Comparison of ENCODE assay signal across 7 mouse cellular contexts in the genomic region with DNA sequence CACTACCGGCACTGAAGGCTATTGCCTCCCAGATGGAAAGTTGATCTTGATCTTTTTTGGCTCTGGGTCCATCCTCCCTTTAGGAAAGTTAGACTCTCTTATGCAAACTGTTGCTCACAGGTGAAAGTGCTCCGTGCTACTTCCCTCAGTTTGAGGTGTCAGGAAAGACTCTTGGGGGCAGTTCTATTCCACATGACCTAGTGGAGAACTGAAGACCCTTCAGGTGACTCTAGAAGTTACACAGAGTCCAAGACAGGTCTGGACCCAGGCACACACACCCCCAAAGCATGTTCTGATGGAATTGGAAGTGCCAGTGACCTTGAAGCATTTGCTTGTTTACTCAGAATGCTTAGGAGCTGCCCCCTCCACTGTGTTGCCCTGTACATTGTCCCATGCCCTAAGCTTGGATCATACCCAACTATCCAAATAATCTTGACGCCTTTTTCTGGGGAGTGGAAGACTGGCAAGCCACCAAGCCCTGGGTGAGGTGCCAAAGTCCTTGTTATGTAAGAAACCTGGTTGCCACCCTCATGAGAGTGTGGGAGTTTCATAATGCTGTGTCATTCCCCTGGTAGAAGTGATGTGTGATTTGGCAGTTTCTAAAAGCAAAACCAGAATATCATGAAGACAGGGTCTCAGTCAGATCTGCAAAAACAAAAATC. TPM values are rescaled to one million over a fixed set of nuclear protein-coding genes. Genes with fewer than 3 reads are reported as not detected.
A peak's percentile ranks its signal among the peaks of the same experiment; 100 is the strongest.
DNase-seq lines count a peak whose midpoint lies in the region; ATAC-seq and TF ChIP-seq lines count a peak whose summit lies in the region.

No protein-coding gene starts in this region.

- peak; percentile 12 to 17 for DNase-seq in left cerebral cortex, adult 18-20 months (ENCODE audit: low spot score in 2 of 2)
- DNase-seq in left cerebral cortex, postnatal 10 days (ENCODE audit: extremely low spot score in 1 of 2, low spot score in 2 of 2): no peak
- DNase-seq in kidney, postnatal 14 days: peak; percentile 90
- DNase-seq in ovary, postnatal 14 days (ENCODE audit: low spot score): peak; percentile 32
- no peak for DNase-seq in cerebellum, adult 11-12 months
- DNase-seq in forebrain, postnatal 0 days: no peak

- no peaks in the 10 kb centered on the region for H3K27me3 ChIP-seq in forebrain, postnatal 0 days (ENCODE audit: insufficient read depth, low read length)

- TF ChIP-seq POLR2A in embryonic fibroblast, embryonic 13.5 days (IDR thresholded peaks at IDR 0.05; ENCODE audit: low read depth, low read length): no peak

- no peaks in the 10 kb centered on the region; the same call in 1 of the 2 replicates for H3K4me1 ChIP-seq in embryonic fibroblast, embryonic 13.5 days (ENCODE audit: control insufficient read depth, insufficient read depth, low read length)
- no peaks in the 10 kb centered on the region for H3K4me1 ChIP-seq in forebrain, postnatal 0 days (ENCODE audit: insufficient read depth)

- H3K9me3 ChIP-seq in forebrain, postnatal 0 days (ENCODE audit: low read length): no peaks in the 10 kb centered on the region

- H3K36me3 ChIP-seq in forebrain, postnatal 0 days (ENCODE audit: insufficient read depth): no peaks in the 10 kb centered on the region

- H3K4me3 ChIP-seq in embryonic fibroblast, embryonic 13.5 days (ENCODE audit: insufficient read depth, low read length): no peak overlapping the region
- H3K4me3 ChIP-seq in forebrain, postnatal 0 days (ENCODE audit: low read depth, low read length): no peak overlapping the region

- no peak for ATAC-seq in forebrain, postnatal 0 days

- TF ChIP-seq CTCF in embryonic fibroblast, embryonic 13.5 days (IDR thresholded peaks at IDR 0.05; ENCODE audit: borderline replicate concordance, insufficient read depth, low read length): no peak
- no peak for TF ChIP-seq CTCF in forebrain, postnatal 0 days (IDR thresholded peaks at IDR 0.05; ENCODE audit: low read depth)

- H3K4me2 ChIP-seq in forebrain, postnatal 0 days (ENCODE audit: low read depth): no peak overlapping the region

- WGBS in forebrain, postnatal 0 days: 71% methylated on average over 3 of the region's 3 CpGs

- H3K27ac ChIP-seq in embryonic fibroblast, embryonic 13.5 days (ENCODE audit: insufficient read depth, low read length): 0 out of 2 replicates have a peak overlapping the region, but pooled peaks have one; percentile 31
- H3K27ac ChIP-seq in forebrain, postnatal 0 days (ENCODE audit: low read depth, low read length): no peak overlapping the region

- no peak overlapping the region for H3K9ac ChIP-seq in forebrain, postnatal 0 days

- intact Hi-C loops in left cerebral cortex, postnatal 10 days (cut with DNase I): no loop called here

RNA-seq across cellular contexts. Expression of gene Nampt, which starts 51.1 kb away (rescaled TPM):
- total RNA-seq in left cerebral cortex, adult 18-20 months (2021): 10 to 100 TPM; 30.9 to 34.4 TPM
- total RNA-seq in left cerebral cortex, postnatal 10 days (2021): 10 to 100 TPM; 40.7 to 43.4 TPM
- polyA plus RNA-seq in embryonic fibroblast, embryonic 13.5 days (2011; ENCODE audit: insufficient read length, low read depth, missing spikeins): 25.4 and 40.6 TPM in 2 replicates
- total RNA-seq in forebrain, postnatal 0 days (2014; rRNA removed): 47.2 and 55.1 TPM in 2 replicates
- polyA plus RNA-seq in forebrain, postnatal 0 days (2015; fragmentation: Nextera tagmentation; extraction: Ambion mirVana): 28.6 and 28.9 TPM in 2 replicates

Comparison
In these comparisons a context has a peak if more than half of its experiments do, and no peak if none do; other contexts are left out.
1. DNase-seq: peak in left cerebral cortex, adult 18-20 months (2 of 2), kidney, postnatal 14 days (single experiment) and ovary, postnatal 14 days (single experiment); none in left cerebral cortex, postnatal 10 days (0 of 2), cerebellum, adult 11-12 months (single experiment) and forebrain, postnatal 0 days (single experiment).